Mouse (Mus musculus): ENCODE measurements around the gene Decr2. TPM values are rescaled to one million over a fixed set of nuclear protein-coding genes. Genes with fewer than 3 reads are reported as not detected.
A peak's percentile ranks its signal among the peaks of the same experiment; 100 is the strongest.

Gene Decr2
- polyA plus RNA-seq, 1 experiment from 2014 or later: 65.4 TPM

- no peak for TF ChIP-seq CTCF (IDR thresholded peaks at IDR 0.05; ENCODE audit: low read depth)
- no peak for TF ChIP-seq EP300 (optimal IDR thresholded peaks at IDR 0.05)
- Histone ChIP-seq H3K36me3 (ENCODE audit: control insufficient read depth, insufficient read depth, low read length) (no peaks in the 10 kb centered on the region), H3K4me1 (replicated peaks; ENCODE audit: control insufficient read depth, insufficient read depth) (peaks cover 10% of the 10 kb centered on the region), H3K27ac (replicated peaks) (no peak overlapping the region), H3K4me2 (replicated peaks; ENCODE audit: low read depth) (peak overlapping the region; percentile 98), H3K9ac (ENCODE audit: low read length) (no peak overlapping the region), H3K27me3 (ENCODE audit: control insufficient read depth, insufficient read depth, low read length) (no peaks in the 10 kb centered on the region), H3K4me3 (ENCODE audit: low read depth, low read length) (no peak overlapping the region), H3K9me3 (ENCODE audit: control insufficient read depth, low read length) (no peaks in the 10 kb centered on the region)
- ATAC-seq (ENCODE audit: low FRiP score, low TSS enrichment): no peak
- DNase-seq (ENCODE audit: low spot score): no peak
- 26% methylated on average over 6 of the region's 6 CpGs for WGBS
These were observed 20.0 kb downstream of the Decr2 start for GRCm38 (mm10) chr17:26070136-26070535.

GRCm38 (mm10) chr17:26068831-26069739, 21.1 kb downstream of the Decr2 start, which contains the start of gene Rab11fip3:
Gene Rab11fip3 (minus strand): TSS chr17:26069555.
- Histone ChIP-seq H3K27ac (replicated peaks) (peak within 1 kb of the TSS; percentile 20; the same call in 1 of the 2 replicates), H3K9ac (ENCODE audit: low read length) (peak within 1 kb of the TSS; percentile 79), H3K4me2 (replicated peaks; ENCODE audit: low read depth) (peak within 1 kb of the TSS; percentile 98), H3K9me3 (ENCODE audit: control insufficient read depth, low read length) (no peaks in the 10 kb centered on the region), H3K36me3 (ENCODE audit: control insufficient read depth, insufficient read depth, low read length) (peaks cover 2% of the 10 kb centered on the region; the same call in 1 of the 2 replicates), H3K27me3 (ENCODE audit: control insufficient read depth, insufficient read depth, low read length) (no peaks in the 10 kb centered on the region), H3K4me1 (replicated peaks; ENCODE audit: control insufficient read depth, insufficient read depth) (peaks cover 10% of the 10 kb centered on the region), H3K4me3 (ENCODE audit: low read depth, low read length) (peak within 1 kb of the TSS; percentile 85)
- whole genome bisulfite sequencing: under 1% methylated on average over 71 of the region's 94 CpGs
- DNase-seq (ENCODE audit: low spot score): peak; percentile 90
- peak; percentile 90 for ATAC-seq (ENCODE audit: low FRiP score, low TSS enrichment)
- TF ChIP-seq EP300 (optimal IDR thresholded peaks at IDR 0.05): no peak
- no peak for TF ChIP-seq CTCF (IDR thresholded peaks at IDR 0.05; ENCODE audit: low read depth)

- Histone ChIP-seq H3K4me2 (replicated peaks; ENCODE audit: low read depth) (peak overlapping the region; percentile 98), H3K36me3 (ENCODE audit: control insufficient read depth, insufficient read depth, low read length) (peaks cover 2% of the 10 kb centered on the region; the same call in 1 of the 2 replicates), H3K9ac (ENCODE audit: low read length) (peak overlapping the region; percentile 79), H3K27ac (replicated peaks) (no peak overlapping the region), H3K27me3 (ENCODE audit: control insufficient read depth, insufficient read depth, low read length) (no peaks in the 10 kb centered on the region), H3K4me3 (ENCODE audit: low read depth, low read length) (peak overlapping the region; percentile 85), H3K4me1 (replicated peaks; ENCODE audit: control insufficient read depth, insufficient read depth) (peaks cover 10% of the 10 kb centered on the region), H3K9me3 (ENCODE audit: control insufficient read depth, low read length) (no peaks in the 10 kb centered on the region)
- DNase-seq (ENCODE audit: low spot score): peak; percentile 30
- TF ChIP-seq CTCF (IDR thresholded peaks at IDR 0.05; ENCODE audit: low read depth) (no peak), EP300 (optimal IDR thresholded peaks at IDR 0.05) (no peak)
- 1% methylated on average over 44 of the region's 44 CpGs for WGBS
- ATAC-seq (ENCODE audit: low FRiP score, low TSS enrichment): peak; percentile 11; the same call in 1 of the 2 replicates
These were observed 21.9 kb downstream of the Decr2 start for GRCm38 (mm10) chr17:26068024-26068830.

GRCm38 (mm10) chr17:26066488-26067020, 23.6 kb downstream of the Decr2 start:
- peak overlapping the region; percentile 98; the same call in 1 of the 2 replicates for H3K4me2 ChIP-seq (replicated peaks; ENCODE audit: low read depth)
- no peaks in the 10 kb centered on the region for H3K27me3 ChIP-seq (ENCODE audit: control insufficient read depth, insufficient read depth, low read length)
- H3K4me1 ChIP-seq (replicated peaks; ENCODE audit: control insufficient read depth, insufficient read depth): peaks cover 10% of the 10 kb centered on the region
- WGBS: 92% methylated on average over 7 of the region's 7 CpGs
- no peak for DNase-seq (ENCODE audit: low spot score)
- no peak for ATAC-seq (ENCODE audit: low FRiP score, low TSS enrichment)
- peaks cover 2% of the 10 kb centered on the region; the same call in 1 of the 2 replicates for H3K36me3 ChIP-seq (ENCODE audit: control insufficient read depth, insufficient read depth, low read length)
- H3K4me3 ChIP-seq (ENCODE audit: low read depth, low read length): no peak overlapping the region
- TF ChIP-seq EP300 (optimal IDR thresholded peaks at IDR 0.05): no peak
- TF ChIP-seq CTCF (IDR thresholded peaks at IDR 0.05; ENCODE audit: low read depth): no peak
- H3K9me3 ChIP-seq (ENCODE audit: control insufficient read depth, low read length): no peaks in the 10 kb centered on the region
- H3K9ac ChIP-seq (ENCODE audit: low read length): no peak overlapping the region
- no peak overlapping the region for H3K27ac ChIP-seq (replicated peaks)

GRCm38 (mm10) chr17:26064916-26065315, 25.2 kb downstream of the Decr2 start:
- Histone ChIP-seq H3K9me3 (ENCODE audit: control insufficient read depth, low read length) (no peaks in the 10 kb centered on the region), H3K27ac (replicated peaks) (no peak overlapping the region), H3K4me1 (replicated peaks; ENCODE audit: control insufficient read depth, insufficient read depth) (peaks cover 10% of the 10 kb centered on the region), H3K4me2 (replicated peaks; ENCODE audit: low read depth) (no peak overlapping the region), H3K27me3 (ENCODE audit: control insufficient read depth, insufficient read depth, low read length) (no peaks in the 10 kb centered on the region), H3K9ac (ENCODE audit: low read length) (no peak overlapping the region), H3K36me3 (ENCODE audit: control insufficient read depth, insufficient read depth, low read length) (peaks cover 2% of the 10 kb centered on the region; the same call in 1 of the 2 replicates), H3K4me3 (ENCODE audit: low read depth, low read length) (no peak overlapping the region)
- ATAC-seq (ENCODE audit: low FRiP score, low TSS enrichment): no peak
- WGBS: 59% methylated on average over 6 of the region's 6 CpGs
- DNase-seq (ENCODE audit: low spot score): no peak
- no peak for TF ChIP-seq CTCF (IDR thresholded peaks at IDR 0.05; ENCODE audit: low read depth)
- no peak for TF ChIP-seq EP300 (optimal IDR thresholded peaks at IDR 0.05)
